Comparison of ENCODE assay signal across 22 mouse cellular contexts in genomic region chr8:116905836-116906235, GRCm38 (mm10). TPM values are rescaled to one million over a fixed set of nuclear protein-coding genes. Genes with fewer than 3 reads are reported as not detected.
A peak's percentile ranks its signal among the peaks of the same experiment; 100 is the strongest.
DNase-seq lines count a peak whose midpoint lies in the region; ATAC-seq and TF ChIP-seq lines count a peak whose summit lies in the region.
"Had no signal": no experiment of that assay in that cellular context is flagged by ENCODE, and none has a peak within 500 bp of the region (broad histone marks: within the 10 kb centered on the region; RNA-seq: fewer than 3 reads in every experiment).

No protein-coding gene starts in this region.

- in situ Hi-C loops in Patski (cut with MboI; ENCODE audit: low pct_unique_long_range_greater_than_20kb): no loop called here

- H3K4me1 ChIP-seq in megakaryocyte, embryonic 14.5 days: peaks cover 31% of the 10 kb centered on the region
- no peaks in the 10 kb centered on the region for H3K4me1 ChIP-seq in midbrain, embryonic 14.5 days (ENCODE audit: control insufficient read depth, insufficient read depth, low read length)
- no peaks in the 10 kb centered on the region for H3K4me1 ChIP-seq in lung, postnatal 0 days (ENCODE audit: insufficient read depth, low read depth, low read length)
- H3K4me1 ChIP-seq in forebrain, postnatal 0 days (ENCODE audit: insufficient read depth): no peaks in the 10 kb centered on the region
- H3K4me1 ChIP-seq: embryonic facial prominence, embryonic 12.5 days; forebrain, embryonic 15.5 days; heart, embryonic 15.5 days; hindbrain, embryonic 13.5 days; intestine, embryonic 15.5 days had no signal

- no peaks in the 10 kb centered on the region for H3K27me3 ChIP-seq in megakaryocyte, embryonic 14.5 days (replicated peaks)
- no peaks in the 10 kb centered on the region for H3K27me3 ChIP-seq in Patski
- H3K27me3 ChIP-seq in midbrain, embryonic 14.5 days (ENCODE audit: control insufficient read depth, insufficient read depth, low read length): no peaks in the 10 kb centered on the region
- H3K27me3 ChIP-seq in lung, postnatal 0 days (replicated peaks; ENCODE audit: insufficient read depth, low read length): no peaks in the 10 kb centered on the region
- H3K27me3 ChIP-seq in forebrain, postnatal 0 days (ENCODE audit: insufficient read depth, low read length): no peaks in the 10 kb centered on the region
- H3K27me3 ChIP-seq: embryonic facial prominence, embryonic 12.5 days; forebrain, embryonic 15.5 days; heart, embryonic 15.5 days; hindbrain, embryonic 13.5 days; intestine, embryonic 15.5 days had no signal

- peaks cover 29% of the 10 kb centered on the region for H3K36me3 ChIP-seq in megakaryocyte, embryonic 14.5 days (replicated peaks; ENCODE audit: low read length)
- H3K36me3 ChIP-seq in midbrain, embryonic 14.5 days (ENCODE audit: control insufficient read depth, insufficient read depth, low read length): peaks cover 4% of the 10 kb centered on the region; the same call in 1 of the 2 replicates
- H3K36me3 ChIP-seq in lung, postnatal 0 days (ENCODE audit: insufficient read depth, low read length): no peaks in the 10 kb centered on the region
- H3K36me3 ChIP-seq in forebrain, postnatal 0 days (ENCODE audit: insufficient read depth): no peaks in the 10 kb centered on the region; the same call in 1 of the 2 replicates
- H3K36me3 ChIP-seq: forebrain, embryonic 15.5 days had no signal

- no peak overlapping the region for H3K4me2 ChIP-seq in midbrain, embryonic 14.5 days (ENCODE audit: low read length)
- no peak overlapping the region for H3K4me2 ChIP-seq in lung, postnatal 0 days (replicated peaks; ENCODE audit: low read depth, low read length)
- no peak overlapping the region for H3K4me2 ChIP-seq in forebrain, postnatal 0 days (ENCODE audit: low read depth)
- H3K4me2 ChIP-seq: embryonic facial prominence, embryonic 12.5 days; forebrain, embryonic 15.5 days; heart, embryonic 11.5 days; heart, embryonic 15.5 days; hindbrain, embryonic 13.5 days; intestine, embryonic 15.5 days had no signal

- no peak for TF ChIP-seq CTCF in Patski (IDR thresholded peaks at IDR 0.05)
- TF ChIP-seq CTCF in lung, postnatal 0 days (IDR thresholded peaks at IDR 0.05): no peak
- TF ChIP-seq CTCF in forebrain, postnatal 0 days (IDR thresholded peaks at IDR 0.05; ENCODE audit: low read depth): no peak

- CTCF ChIA-PET in Patski (lab: Charles Lee): interaction anchor here (0.7 to 1.9 kb wide), 4 partner anchors 15 to 39 kb away, joined by 3 to 4 read pairs (median 3); partner anchors contain the start of genes Cenpn and Cmc2

- DNase-seq in 416B (ENCODE audit: low read depth) (peak; percentile 85), Patski (ENCODE audit: low read depth, low spot score) (no peak)
- DNase-seq in midbrain, embryonic 14.5 days: no peak
- no peak for DNase-seq in lung, postnatal 0 days (ENCODE audit: low spot score)
- DNase-seq in forebrain, postnatal 0 days: no peak
- DNase-seq: adrenal gland, postnatal 10 days; cerebellum, adult 11 months; cerebellum, adult 8-10 months; cerebellum, postnatal 14 days; embryo, embryonic 11 days; gastrocnemius, postnatal 14 days; heart, adult 2 months; heart, postnatal 14 days had no signal

- no peaks in the 10 kb centered on the region for H3K9me3 ChIP-seq in megakaryocyte, embryonic 14.5 days
- H3K9me3 ChIP-seq in midbrain, embryonic 14.5 days (ENCODE audit: control insufficient read depth, low read length): no peaks in the 10 kb centered on the region
- no peaks in the 10 kb centered on the region for H3K9me3 ChIP-seq in lung, postnatal 0 days (ENCODE audit: low read length)
- no peaks in the 10 kb centered on the region for H3K9me3 ChIP-seq in forebrain, postnatal 0 days (ENCODE audit: low read length)
- H3K9me3 ChIP-seq: embryonic facial prominence, embryonic 12.5 days; forebrain, embryonic 15.5 days; heart, embryonic 15.5 days; hindbrain, embryonic 13.5 days; intestine, embryonic 15.5 days had no signal

- no peak overlapping the region for H3K27ac ChIP-seq in midbrain, embryonic 14.5 days (replicated peaks; ENCODE audit: low read depth, low read length)
- no peak overlapping the region for H3K27ac ChIP-seq in lung, postnatal 0 days (ENCODE audit: low read length)
- H3K27ac ChIP-seq in forebrain, postnatal 0 days (ENCODE audit: low read depth, low read length): no peak overlapping the region
- H3K27ac ChIP-seq: embryonic facial prominence, embryonic 12.5 days; forebrain, embryonic 15.5 days; heart, adult 2 months; heart, embryonic 15.5 days; hindbrain, embryonic 13.5 days; hindbrain, postnatal 0 days; intestine, embryonic 15.5 days had no signal

- POLR2A ChIA-PET in Patski (lab: Charles Lee): no interaction called here

- H3K9ac ChIP-seq in midbrain, embryonic 14.5 days (replicated peaks; ENCODE audit: low read length): no peak overlapping the region
- H3K9ac ChIP-seq in lung, postnatal 0 days (replicated peaks; ENCODE audit: low read depth): no peak overlapping the region
- no peak overlapping the region for H3K9ac ChIP-seq in forebrain, postnatal 0 days
- H3K9ac ChIP-seq: embryonic facial prominence, embryonic 12.5 days; forebrain, embryonic 15.5 days; heart, embryonic 15.5 days; hindbrain, embryonic 13.5 days; intestine, embryonic 15.5 days had no signal

- no peak for ATAC-seq in megakaryocyte, adult 5-6 weeks (ENCODE audit: poor library complexity, severe bottlenecking)
- peak; percentile 21 for ATAC-seq in Patski
- no peak for ATAC-seq in midbrain, embryonic 14.5 days (ENCODE audit: low FRiP score, low TSS enrichment)
- ATAC-seq in lung, postnatal 0 days: no peak
- ATAC-seq in forebrain, postnatal 0 days: no peak
- ATAC-seq: forebrain, embryonic 15.5 days; hindbrain, postnatal 0 days; intestine, embryonic 15.5 days had no signal

- WGBS in midbrain, embryonic 14.5 days: 98% methylated on average over 4 of the region's 4 CpGs
- WGBS in lung, postnatal 0 days: 94% methylated on average over 4 of the region's 4 CpGs
- over 99% methylated on average over 4 of the region's 4 CpGs for WGBS in forebrain, postnatal 0 days

- TF ChIP-seq EP300 in lung, postnatal 0 days (IDR thresholded peaks at IDR 0.05): no peak

- peak overlapping the region; percentile 23 for H3K4me3 ChIP-seq in megakaryocyte, embryonic 14.5 days (replicated peaks)
- H3K4me3 ChIP-seq in midbrain, embryonic 14.5 days (replicated peaks; ENCODE audit: low read depth, low read length): no peak overlapping the region
- H3K4me3 ChIP-seq in lung, postnatal 0 days (ENCODE audit: low read depth, low read length): no peak overlapping the region
- H3K4me3 ChIP-seq in forebrain, postnatal 0 days (ENCODE audit: low read depth, low read length): no peak overlapping the region
- H3K4me3 ChIP-seq: embryonic facial prominence, embryonic 12.5 days; forebrain, embryonic 15.5 days; heart, adult 2 months; heart, embryonic 15.5 days; hindbrain, embryonic 13.5 days; intestine, embryonic 15.5 days had no signal

RNA-seq across cellular contexts. Expression of gene Cmc2, which starts 15.4 kb away (rescaled TPM):
- 36.1 TPM in 1 of 2 replicates, not detected in the other for polyA plus RNA-seq in megakaryocyte, embryonic 14.5 days (2012; ENCODE audit: insufficient read depth, low replicate concordance)
- 43.3 and 49.2 TPM in 2 replicates for total RNA-seq in megakaryocyte, adult 5-6 weeks (2015)
- 51.7 and 66.0 TPM in 2 replicates for total RNA-seq in megakaryocyte, adult 5-6 weeks (2017)
- polyA plus RNA-seq in Patski (2021): 42.4 TPM
- polyA plus RNA-seq in midbrain, embryonic 14.5 days (2014; fragmentation: Nextera tagmentation; extraction: Ambion mirVana): 26.2 and 30.5 TPM in 2 replicates
- polyA plus RNA-seq in lung, postnatal 0 days (2015; fragmentation: Nextera tagmentation; extraction: Ambion mirVana): 28.6 and 36.6 TPM in 2 replicates
- total RNA-seq in forebrain, postnatal 0 days (2014; rRNA removed): 6.9 and 9.5 TPM in 2 replicates
- polyA plus RNA-seq in forebrain, postnatal 0 days (2015; fragmentation: Nextera tagmentation; extraction: Ambion mirVana): 26.8 and 27.9 TPM in 2 replicates

RNA-seq across cellular contexts. Expression of gene Cenpn, which starts 15.7 kb away (rescaled TPM):
- 3.4 TPM in 1 of 2 replicates, not detected in the other for polyA plus RNA-seq in megakaryocyte, embryonic 14.5 days (2012; ENCODE audit: insufficient read depth, low replicate concordance)
- 26.9 and 35.6 TPM in 2 replicates for total RNA-seq in megakaryocyte, adult 5-6 weeks (2015)
- total RNA-seq in megakaryocyte, adult 5-6 weeks (2017): 35.7 and 36.8 TPM in 2 replicates
- polyA plus RNA-seq in Patski (2021): 17.3 TPM
- 7.0 and 11.8 TPM in 2 replicates for polyA plus RNA-seq in midbrain, embryonic 14.5 days (2014; fragmentation: Nextera tagmentation; extraction: Ambion mirVana)
- 2.7 and 3.7 TPM in 2 replicates for polyA plus RNA-seq in lung, postnatal 0 days (2015; fragmentation: Nextera tagmentation; extraction: Ambion mirVana)
- total RNA-seq in forebrain, postnatal 0 days (2014; rRNA removed): 3.6 and 5.2 TPM in 2 replicates
- polyA plus RNA-seq in forebrain, postnatal 0 days (2015; fragmentation: Nextera tagmentation; extraction: Ambion mirVana): 4.7 and 5.9 TPM in 2 replicates

RNA-seq across cellular contexts. Expression of gene Atmin, which starts 37.4 kb away (rescaled TPM):
- 0.95 and 2.5 TPM in 2 replicates for polyA plus RNA-seq in megakaryocyte, embryonic 14.5 days (2012; ENCODE audit: insufficient read depth, low replicate concordance)
- 12.3 and 14.5 TPM in 2 replicates for total RNA-seq in megakaryocyte, adult 5-6 weeks (2015)
- total RNA-seq in megakaryocyte, adult 5-6 weeks (2017): 8.6 and 11.3 TPM in 2 replicates
- polyA plus RNA-seq in Patski (2021): 15.9 TPM
- 21.2 and 26.3 TPM in 2 replicates for polyA plus RNA-seq in midbrain, embryonic 14.5 days (2014; fragmentation: Nextera tagmentation; extraction: Ambion mirVana)
- 8.7 and 9.7 TPM in 2 replicates for polyA plus RNA-seq in lung, postnatal 0 days (2015; fragmentation: Nextera tagmentation; extraction: Ambion mirVana)
- total RNA-seq in forebrain, postnatal 0 days (2014; rRNA removed): 24.9 and 39.4 TPM in 2 replicates
- polyA plus RNA-seq in forebrain, postnatal 0 days (2015; fragmentation: Nextera tagmentation; extraction: Ambion mirVana): 15.1 and 18.8 TPM in 2 replicates
